Mouse (Mus musculus): ENCODE results near the gene Stox2. TPM values are rescaled to one million over a fixed set of nuclear protein-coding genes. Genes with fewer than 3 reads are reported as not detected.
"Not testable (repeated sequence)": the region's sequence is repeated elsewhere in the genome, so short reads cannot be mapped to it uniquely, and the experiment has no call there.

The Stox2 gene
- 11.5 and 14.4 TPM in 2 replicates for polyA plus RNA-seq (2015; fragmentation: Nextera tagmentation; extraction: Ambion mirVana)

DNA sequence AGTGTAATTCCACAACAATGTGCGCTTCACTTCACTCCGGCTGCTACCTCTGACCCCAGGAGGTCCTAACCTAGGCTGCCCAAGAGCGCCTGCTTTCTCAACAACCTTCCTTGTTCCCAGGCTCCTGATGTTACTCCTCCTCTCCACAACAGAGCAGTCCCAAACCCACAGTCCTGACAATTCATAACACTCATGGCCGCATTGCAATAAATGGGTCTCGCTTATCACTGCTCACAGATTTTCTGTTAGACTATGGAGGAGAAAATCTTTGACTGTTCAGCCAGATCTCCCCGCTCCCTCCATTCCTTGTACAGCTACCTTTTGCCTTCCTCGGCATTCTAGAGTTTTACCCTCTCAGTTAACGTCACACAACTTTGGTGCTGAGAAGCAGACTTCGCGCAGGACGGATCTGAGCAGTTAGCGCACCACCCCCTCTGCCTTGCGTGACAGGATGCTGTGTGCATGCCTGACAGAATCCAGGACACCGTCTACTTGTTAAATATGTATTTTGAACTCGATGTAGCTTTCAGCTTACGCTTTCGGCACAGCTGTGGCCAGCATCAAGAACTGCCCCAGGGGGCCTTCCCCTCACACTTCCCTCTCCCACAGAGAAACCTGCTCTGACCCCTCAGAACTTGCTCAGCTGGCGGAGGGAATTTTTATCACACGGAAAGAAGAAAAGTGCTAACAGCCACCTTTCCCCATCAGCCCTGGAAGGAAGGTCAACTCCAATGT is at the start of gene Stox2:
TSS of gene Stox2 (minus strand) at position 51 of the 735 bp plus-strand sequence.
- Histone ChIP-seq H3K27me3 (no peaks in the 10 kb centered on the region), H3K9ac (no peak within 1 kb of the TSS), H3K27ac (no peak within 1 kb of the TSS), H3K9me3 (no peaks in the 10 kb centered on the region), H3K4me3 (no peak within 1 kb of the TSS), H3K4me2 (no peak within 1 kb of the TSS), H3K36me3 (no peaks in the 10 kb centered on the region), H3K4me1 (0 out of 2 replicates have a peak, but pooled peaks cover 2% of the 10 kb centered on the region)
- no peak for ATAC-seq (ENCODE audit: insufficient number of reproducible peaks, low FRiP score, low TSS enrichment, low read depth)
- 56% methylated on average over 19 of the region's 19 CpGs for WGBS

GRCm38 (mm10) chr8:47495428-47495827 is 49.3 kb upstream of the Stox2 start:
- 86% methylated on average over 6 of the region's 6 CpGs for WGBS
- no peak overlapping the region for H3K9ac ChIP-seq

GRCm38 (mm10) chr8:47494602-47495153 is 48.5 kb upstream of the Stox2 start:
- Histone ChIP-seq H3K36me3 (peaks cover 87% of the 10 kb centered on the region), H3K4me3 (no peak overlapping the region), H3K9ac (no peak overlapping the region), H3K27ac (no peak overlapping the region), H3K27me3 (no peaks in the 10 kb centered on the region), H3K4me2 (no peak overlapping the region), H3K4me1 (no peaks in the 10 kb centered on the region), H3K9me3 (no peaks in the 10 kb centered on the region)
- 86% methylated on average over 12 of the region's 12 CpGs for WGBS
- no peak for ATAC-seq (ENCODE audit: insufficient number of reproducible peaks, low FRiP score, low TSS enrichment, low read depth)

More at GRCm38 (mm10) chr8:47495428-47495827, 49.3 kb upstream of the Stox2 start:
- H3K36me3 ChIP-seq: peaks cover 91% of the 10 kb centered on the region
- no peaks in the 10 kb centered on the region for H3K27me3 ChIP-seq
- no peak overlapping the region for H3K27ac ChIP-seq
- ATAC-seq (ENCODE audit: insufficient number of reproducible peaks, low FRiP score, low TSS enrichment, low read depth): no peak
- H3K4me2 ChIP-seq: no peak overlapping the region
- no peak overlapping the region for H3K4me3 ChIP-seq
- no peaks in the 10 kb centered on the region for H3K4me1 ChIP-seq
- no peaks in the 10 kb centered on the region for H3K9me3 ChIP-seq

DNA sequence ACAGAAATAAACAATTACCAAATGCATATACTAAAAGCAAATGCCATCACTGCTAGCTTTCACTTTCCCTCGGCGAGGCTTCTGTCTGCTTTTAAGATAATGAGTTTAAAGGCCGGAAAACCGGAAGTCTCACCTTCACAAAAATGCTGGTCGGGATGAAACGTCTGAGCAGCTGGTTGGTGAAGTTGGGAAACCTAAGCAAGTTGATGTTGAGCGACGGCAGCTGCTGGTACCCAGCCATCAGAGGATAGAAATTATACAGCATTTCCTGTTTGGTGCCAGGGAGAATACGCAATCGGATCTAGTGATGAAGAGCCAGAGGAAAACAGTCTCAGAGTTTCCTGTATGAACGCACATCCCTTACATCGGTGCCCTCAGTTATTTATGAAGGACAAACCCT is 46.9 kb upstream of the Stox2 start:
- Histone ChIP-seq H3K4me1 (0 out of 2 replicates have a peak, but pooled peaks cover 2% of the 10 kb centered on the region), H3K27ac (no peak overlapping the region), H3K27me3 (no peaks in the 10 kb centered on the region), H3K9me3 (no peaks in the 10 kb centered on the region), H3K9ac (no peak overlapping the region), H3K36me3 (peaks cover 74% of the 10 kb centered on the region), H3K4me2 (no peak overlapping the region), H3K4me3 (no peak overlapping the region)
- WGBS: 85% methylated on average over 12 of the region's 12 CpGs
- no peak for ATAC-seq (ENCODE audit: insufficient number of reproducible peaks, low FRiP score, low TSS enrichment, low read depth)

DNA sequence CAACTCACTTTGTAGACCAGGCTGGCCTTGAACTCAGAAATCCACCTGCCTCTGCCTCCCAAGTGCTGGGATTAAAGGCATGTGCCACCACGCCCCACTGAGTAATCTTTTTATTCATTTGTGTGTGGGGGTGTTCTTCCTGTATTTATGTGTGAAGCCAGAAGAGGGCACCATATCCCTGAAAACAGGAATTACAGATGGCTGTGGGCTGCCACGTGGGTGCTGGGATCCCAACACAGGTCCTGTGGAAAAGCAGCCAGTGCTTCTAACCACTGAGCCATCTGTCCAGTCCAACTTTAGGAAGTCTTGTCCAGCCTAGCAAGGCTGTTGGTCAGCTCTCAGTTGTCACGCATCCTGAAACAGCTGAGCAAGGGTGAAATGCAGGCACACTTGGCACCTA is 41.1 kb upstream of the Stox2 start:
- Histone ChIP-seq H3K9ac (no peak overlapping the region), H3K36me3 (peaks cover 32% of the 10 kb centered on the region), H3K4me1 (0 out of 2 replicates have a peak, but pooled peaks cover 2% of the 10 kb centered on the region), H3K4me2 (no peak overlapping the region), H3K4me3 (no peak overlapping the region), H3K27me3 (no peaks in the 10 kb centered on the region), H3K27ac (no peak overlapping the region), H3K9me3 (no peaks in the 10 kb centered on the region)
- no peak for ATAC-seq (ENCODE audit: insufficient number of reproducible peaks, low FRiP score, low TSS enrichment, low read depth)
- 93% methylated on average over 3 of the region's 3 CpGs for WGBS

GRCm38 (mm10) chr8:47482354-47483071 is 36.4 kb upstream of the Stox2 start:
- Histone ChIP-seq H3K4me2 (no peak overlapping the region), H3K27ac (no peak overlapping the region), H3K27me3 (no peaks in the 10 kb centered on the region), H3K36me3 (peaks cover 4% of the 10 kb centered on the region), H3K9me3 (no peaks in the 10 kb centered on the region), H3K9ac (no peak overlapping the region), H3K4me1 (no peaks in the 10 kb centered on the region), H3K4me3 (no peak overlapping the region)
- 60% methylated on average over 12 of the region's 12 CpGs for WGBS
- ATAC-seq (ENCODE audit: insufficient number of reproducible peaks, low FRiP score, low TSS enrichment, low read depth): no peak

- Histone ChIP-seq H3K9me3 (no peaks in the 10 kb centered on the region), H3K9ac (no peak overlapping the region), H3K4me3 (no peak overlapping the region), H3K27me3 (no peaks in the 10 kb centered on the region), H3K4me1 (no peaks in the 10 kb centered on the region), H3K36me3 (no peaks in the 10 kb centered on the region), H3K4me2 (no peak overlapping the region), H3K27ac (no peak overlapping the region)
- ATAC-seq (ENCODE audit: insufficient number of reproducible peaks, low FRiP score, low TSS enrichment, low read depth): no peak
- WGBS: 93% methylated on average over 7 of the region's 7 CpGs
Measured at GRCm38 (mm10) chr8:47480039-47480438, 33.9 kb upstream of the Stox2 start.

DNA sequence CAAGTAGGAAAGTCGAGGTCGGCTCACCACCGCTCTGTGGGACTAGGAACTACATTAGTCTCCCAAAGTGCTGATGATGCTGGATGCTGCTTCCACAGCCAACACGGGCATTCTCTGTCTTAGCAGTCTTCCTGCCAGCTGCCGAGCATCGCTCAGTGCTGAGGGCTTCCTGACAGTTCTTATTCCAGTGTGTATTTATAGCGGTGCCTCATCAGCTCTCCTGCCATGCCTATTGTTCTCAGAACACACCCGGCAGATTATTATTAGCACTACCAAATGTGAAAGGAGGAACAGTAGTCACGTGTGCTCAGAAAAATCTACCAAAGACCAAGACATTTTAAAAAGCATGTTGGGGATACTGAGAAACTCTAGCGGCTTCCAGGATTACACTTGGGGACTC is 15.5 kb upstream of the Stox2 start:
- Histone ChIP-seq H3K4me1 (no peaks in the 10 kb centered on the region), H3K27ac (no peak overlapping the region), H3K9ac (no peak overlapping the region), H3K4me3 (no peak overlapping the region), H3K27me3 (no peaks in the 10 kb centered on the region), H3K36me3 (no peaks in the 10 kb centered on the region), H3K4me2 (no peak overlapping the region), H3K9me3 (no peaks in the 10 kb centered on the region)
- ATAC-seq (ENCODE audit: insufficient number of reproducible peaks, low FRiP score, low TSS enrichment, low read depth): no peak
- 76% methylated on average over 10 of the region's 10 CpGs for WGBS

GRCm38 (mm10) chr8:47459216-47459749 is 13.1 kb upstream of the Stox2 start:
- Histone ChIP-seq H3K4me2 (no peak overlapping the region), H3K27ac (no peak overlapping the region), H3K4me3 (no peak overlapping the region), H3K4me1 (no peaks in the 10 kb centered on the region), H3K36me3 (no peaks in the 10 kb centered on the region), H3K27me3 (no peaks in the 10 kb centered on the region), H3K9ac (no peak overlapping the region), H3K9me3 (no peaks in the 10 kb centered on the region)
- ATAC-seq (ENCODE audit: insufficient number of reproducible peaks, low FRiP score, low TSS enrichment, low read depth): no peak
- WGBS: 51% methylated on average over 6 of the region's 6 CpGs

DNA sequence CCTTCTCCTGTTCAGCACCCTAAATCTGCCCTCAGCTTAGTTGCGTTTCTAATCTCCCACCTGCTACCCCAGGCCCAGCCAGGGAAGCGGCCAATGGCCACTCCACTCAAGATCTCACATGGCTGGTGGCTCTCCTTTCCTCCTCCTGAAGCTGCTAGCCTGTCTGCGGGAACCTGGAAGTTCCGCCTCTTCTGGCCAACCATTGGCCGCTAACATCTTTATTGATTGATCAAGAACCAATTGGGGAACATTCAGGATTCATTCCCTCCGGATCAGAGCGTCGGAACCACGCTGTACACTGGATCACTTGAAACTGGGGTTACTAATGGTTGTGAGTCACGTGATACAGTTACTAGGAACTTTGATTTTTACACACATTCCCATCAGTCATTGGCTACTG is 12.4 kb upstream of the Stox2 start:
- no peaks in the 10 kb centered on the region for H3K4me1 ChIP-seq
- no peak overlapping the region for H3K4me2 ChIP-seq
- H3K9me3 ChIP-seq: no peaks in the 10 kb centered on the region
- no peak overlapping the region for H3K27ac ChIP-seq
- no peak overlapping the region for H3K9ac ChIP-seq
- H3K27me3 ChIP-seq: no peaks in the 10 kb centered on the region
- WGBS: 93% methylated on average over 10 of the region's 10 CpGs
- no peaks in the 10 kb centered on the region for H3K36me3 ChIP-seq
- H3K4me3 ChIP-seq: no peak overlapping the region
- no peak for ATAC-seq (ENCODE audit: insufficient number of reproducible peaks, low FRiP score, low TSS enrichment, low read depth)

- H3K9me3 ChIP-seq; H3K27ac ChIP-seq; H3K36me3 ChIP-seq; H3K9ac ChIP-seq; H3K4me2 ChIP-seq; ATAC-seq (ENCODE audit: insufficient number of reproducible peaks, low FRiP score, low TSS enrichment, low read depth); H3K27me3 ChIP-seq; H3K4me3 ChIP-seq; H3K4me1 ChIP-seq: not testable (repeated sequence)
- 93% methylated on average over 2 of the region's 2 CpGs for WGBS
Measured at GRCm38 (mm10) chr8:47449211-47449610, 3.0 kb upstream of the Stox2 start.

DNA sequence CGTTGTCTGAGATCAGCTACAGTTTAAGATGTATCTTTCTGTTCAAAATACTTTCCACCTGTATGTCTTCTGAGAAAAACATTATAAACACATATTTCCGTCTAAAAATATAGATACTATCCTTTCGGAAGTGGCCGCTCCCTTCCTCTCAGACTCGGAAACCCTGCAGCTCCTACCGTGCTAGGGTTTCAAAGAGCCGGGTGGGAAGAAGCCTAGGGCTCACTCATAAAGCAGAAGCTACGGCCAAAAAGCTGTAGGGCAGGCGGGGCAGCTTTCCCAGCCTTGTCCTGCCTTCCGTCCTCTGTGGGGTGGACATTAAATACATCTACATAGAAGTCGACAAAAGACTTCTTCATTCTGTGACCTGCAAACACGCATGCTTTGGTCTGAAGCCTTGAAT is 6.9 kb downstream of the Stox2 start:
- Histone ChIP-seq H3K9me3 (no peaks in the 10 kb centered on the region), H3K27me3 (no peaks in the 10 kb centered on the region), H3K36me3 (no peaks in the 10 kb centered on the region), H3K4me2 (no peak overlapping the region), H3K4me3 (no peak overlapping the region), H3K9ac (no peak overlapping the region), H3K4me1 (no peaks in the 10 kb centered on the region), H3K27ac (no peak overlapping the region)
- 48% methylated on average over 12 of the region's 12 CpGs for WGBS
- ATAC-seq (ENCODE audit: insufficient number of reproducible peaks, low FRiP score, low TSS enrichment, low read depth): no peak

All from limb, embryonic 15.5 days (tissue).